Mouse (Mus musculus) adipocyte (in vitro differentiated cells): ENCODE results near the gene Gm16451.
"Not testable (repeated sequence)": the region's sequence is repeated elsewhere in the genome, so short reads cannot be mapped to it uniquely, and the experiment has no call there.

Source experiments
- DNase-seq: peaks from one replicate; pipeline ENCODE4 v3.0.0-alpha.2; 2016; ENCODE audit warnings: low spot score

The Gm16451 gene

DNA sequence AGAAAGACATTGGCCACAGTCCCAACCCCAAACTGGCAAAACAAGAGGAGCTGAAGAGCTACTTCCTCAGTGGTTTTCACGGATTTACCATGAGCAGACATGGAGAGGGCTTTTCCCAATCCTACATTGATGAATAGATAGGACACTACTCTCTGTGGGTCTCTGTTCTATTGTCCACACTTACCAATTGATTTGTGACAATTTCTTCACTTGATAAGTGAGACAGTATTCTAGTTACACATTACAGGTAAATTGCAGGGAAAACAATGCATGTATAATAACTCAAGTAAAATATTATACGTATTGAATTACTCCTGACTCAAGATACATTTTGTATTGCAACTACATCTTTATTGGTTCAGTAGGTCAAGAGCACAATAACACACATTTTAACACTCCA is at the start of gene Gm16451:
TSS of gene Gm16451 (minus strand) at position 101 of the 400 bp plus-strand sequence.
- DNase-seq, result not testable (repeated sequence)

DNA sequence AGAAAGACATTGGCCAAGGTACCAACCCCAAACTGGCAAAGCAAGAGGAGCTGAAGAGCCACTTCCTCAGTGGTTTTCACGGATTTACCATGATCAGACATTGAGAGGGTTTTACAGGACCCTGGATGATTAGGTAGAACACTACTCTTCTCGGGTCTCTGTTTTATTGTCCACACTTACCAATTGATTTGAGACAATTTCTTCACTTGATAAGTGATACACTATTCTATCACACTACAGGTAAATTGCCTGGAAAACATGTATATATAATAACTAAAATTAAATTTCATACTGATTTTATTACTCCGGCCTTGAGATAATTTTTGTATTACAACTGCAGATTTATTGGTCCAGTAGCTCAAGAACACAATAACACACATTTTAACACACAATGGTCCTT is 45.9 kb upstream of the Gm16451 start, which contains the start of gene Vmn1r142:
TSS of gene Vmn1r142 (minus strand) at position 101 of the 400 bp plus-strand sequence.
- DNase-seq, result not testable (repeated sequence)

DNA sequence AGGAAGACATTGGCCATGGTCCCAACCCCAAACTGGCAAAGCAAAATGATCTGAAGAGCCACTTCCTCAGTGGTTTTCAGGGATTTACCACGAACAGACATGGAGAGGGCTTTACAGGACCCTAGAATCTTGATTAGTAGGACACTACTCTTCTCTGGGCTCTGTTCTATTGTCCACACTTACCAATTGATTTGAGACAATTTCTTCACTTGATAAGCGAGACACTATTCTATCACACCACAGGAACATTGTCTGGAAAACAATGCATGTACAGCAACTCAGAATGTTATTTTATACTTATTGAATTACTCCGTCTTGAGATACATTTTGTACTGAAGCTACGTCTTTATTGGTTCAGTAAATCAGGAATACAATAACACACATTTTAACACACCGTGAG is 16.6 kb upstream of the Gm16451 start, which contains the start of gene Gm10666:
TSS of gene Gm10666 (minus strand) at position 101 of the 400 bp plus-strand sequence.
- DNase-seq, result not testable (repeated sequence)

DNA sequence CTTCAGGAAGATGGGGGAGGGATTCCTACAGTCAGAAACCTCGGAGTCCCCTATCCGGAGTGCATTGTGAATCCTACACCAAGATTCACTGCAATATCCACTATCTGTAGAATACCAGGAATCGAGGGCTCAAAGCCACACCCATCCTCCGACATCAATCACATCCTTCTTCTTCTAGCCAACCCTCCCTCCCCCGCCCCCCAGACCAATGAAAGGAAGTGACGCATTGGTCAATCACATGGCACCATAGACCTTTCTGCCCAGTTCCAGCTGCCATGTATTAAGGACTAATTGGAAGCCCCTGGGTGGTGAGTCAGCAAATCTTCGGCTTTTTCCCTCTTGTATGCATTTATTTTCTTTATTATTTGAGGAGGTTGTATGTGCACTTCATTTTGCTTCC is 49.3 kb downstream of the Gm16451 start, which contains the start of gene Vmn1r139:
TSS of gene Vmn1r139 (plus strand) at position 301 of the 400 bp plus-strand sequence.
- DNase-seq, result not testable (repeated sequence)
